Mouse (Mus musculus) megakaryocyte progenitor cell, adult 5-6 weeks (primary cell): ENCODE measurements around the gene Rassf6. TPM values are rescaled to one million over a fixed set of nuclear protein-coding genes. Genes with fewer than 3 reads are reported as not detected.
A peak's percentile ranks its signal among the peaks of the same experiment; 100 is the strongest.

Source experiments
- ATAC-seq: replicated peaks from 2 replicates; pipeline ENCODE4 v1.8.0; 2016; ENCODE audit warnings: mild to moderate bottlenecking, moderate TSS enrichment, inconsistent platforms; ENCODE audit not compliant: poor library complexity
- total RNA-seq, 2 experiments: library from RNA; stranded (forward) in 1 of 2; stranded (reverse) in 1 of 2; fragments of 157-497, 149-512 nt in 1 of 2; fragments of 200-1000 nt in 1 of 2; gene quantifications; 2 replicates each; pipeline versions ENCODE4 v1.2.3 to v1.2.4; 2015 to 2017

Gene Rassf6
- total RNA-seq (2015), result 0.52 TPM in 1 of 2 replicates, not detected in the other
- total RNA-seq (2017), result not detected in 2 replicates

DNA sequence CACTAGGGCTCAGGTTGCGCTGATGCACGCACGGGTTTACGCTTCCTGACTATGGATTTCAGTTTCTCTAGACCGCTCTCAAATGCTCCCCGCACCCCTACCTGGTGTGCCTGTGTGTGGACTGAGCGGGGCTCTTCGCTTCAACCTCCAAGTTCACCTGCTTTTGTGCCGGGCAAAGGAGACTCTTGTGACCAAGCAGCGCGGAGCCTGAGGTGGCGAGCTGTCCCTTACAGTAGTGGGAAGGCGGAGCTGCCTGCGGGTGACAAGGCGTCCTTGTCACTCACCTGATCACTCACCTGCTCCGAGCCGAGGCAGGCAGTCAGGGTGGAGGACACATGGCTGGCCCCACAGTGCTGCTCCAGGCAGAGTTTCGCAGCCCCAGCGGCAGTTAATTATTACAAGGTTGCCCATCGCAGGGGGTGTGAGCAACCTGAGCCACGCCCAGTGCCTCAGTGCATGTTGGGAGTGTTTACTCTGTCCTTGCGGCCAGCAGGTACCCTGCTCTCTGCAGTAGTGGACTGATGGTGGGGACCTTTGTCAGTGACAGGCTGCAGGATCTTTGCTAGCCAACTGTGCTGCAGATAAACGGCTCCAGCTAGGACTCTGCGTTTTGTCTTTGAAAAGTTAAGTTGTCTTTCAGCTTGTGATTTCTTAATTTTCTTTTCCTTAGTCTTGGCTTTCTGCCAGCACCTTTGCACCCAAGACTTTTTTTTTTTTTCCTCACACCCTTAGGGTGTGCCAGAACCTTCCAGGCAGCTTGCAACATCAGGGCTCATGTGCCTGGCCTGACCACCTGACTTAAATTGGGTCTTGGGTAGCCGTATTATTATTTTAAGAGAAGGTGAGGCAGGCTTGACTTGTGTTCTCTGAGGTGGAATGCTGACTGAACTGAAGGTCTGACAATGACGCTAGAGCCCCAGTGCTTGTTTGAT, at the start of gene Rassf6:
Rassf6 (minus strand) TSS at position 372 of the 932 bp plus-strand sequence.
- ATAC-seq, result peak; percentile 92

DNA sequence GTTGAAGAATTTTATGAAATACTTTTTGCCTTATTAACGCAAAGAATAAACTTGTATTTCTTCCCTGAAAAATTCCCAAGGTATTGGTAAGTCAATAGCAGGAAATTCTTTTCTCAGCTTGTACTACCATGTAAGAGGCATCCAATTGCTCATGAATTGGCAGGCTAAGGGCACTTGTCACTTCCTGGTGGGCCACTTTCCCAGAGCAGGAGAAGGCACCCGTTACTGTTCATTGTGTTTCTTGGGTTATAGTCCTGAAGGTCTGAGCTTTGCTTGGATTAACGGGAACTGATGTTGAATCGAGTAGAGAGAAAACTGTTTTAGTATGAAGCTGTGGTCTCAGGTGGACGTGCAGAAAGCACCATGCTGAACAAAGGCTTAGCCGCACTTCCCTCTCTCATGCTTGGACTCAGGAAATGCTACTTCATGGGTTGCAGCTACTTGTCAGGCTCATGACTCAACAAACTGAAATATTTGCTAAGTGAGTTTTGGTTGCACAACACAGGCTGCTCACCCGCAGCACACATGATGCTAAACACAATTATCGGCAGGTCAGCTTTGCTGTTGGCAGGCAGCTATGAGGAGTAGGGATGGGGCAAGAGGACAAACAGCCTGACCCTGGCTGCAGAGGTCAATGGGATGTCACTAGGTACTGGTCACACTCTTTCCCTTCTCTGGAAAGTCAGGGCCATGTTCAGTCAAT, 49.1 kb upstream of the Rassf6 start:
- ATAC-seq, result peak; percentile 91

- ATAC-seq, result no peak
These were observed 47.5 kb upstream of the Rassf6 start for GRCm38 (mm10) chr5:90687913-90688312.

GRCm38 (mm10) chr5:90684994-90685393, 44.5 kb upstream of the Rassf6 start:
- no peak for ATAC-seq

DNA sequence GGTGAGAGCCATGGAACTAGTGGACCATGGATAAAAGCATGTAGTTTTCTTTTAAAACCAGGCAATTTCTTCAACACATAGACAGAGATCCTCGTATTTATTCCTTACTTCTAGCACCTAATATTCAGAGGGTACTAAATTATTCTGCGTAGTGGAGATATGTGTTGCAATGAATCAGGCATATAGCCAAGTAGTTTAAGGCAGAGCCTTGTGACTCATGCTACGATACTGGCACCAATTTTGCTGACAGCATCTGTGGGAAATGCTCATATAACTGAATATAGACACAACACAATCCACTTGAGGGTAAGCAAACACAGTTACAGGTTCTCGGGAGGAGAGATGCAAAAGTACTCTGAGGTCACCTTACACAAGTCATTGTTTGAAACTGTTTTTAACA, 41.4 kb upstream of the Rassf6 start:
- no peak for ATAC-seq

DNA sequence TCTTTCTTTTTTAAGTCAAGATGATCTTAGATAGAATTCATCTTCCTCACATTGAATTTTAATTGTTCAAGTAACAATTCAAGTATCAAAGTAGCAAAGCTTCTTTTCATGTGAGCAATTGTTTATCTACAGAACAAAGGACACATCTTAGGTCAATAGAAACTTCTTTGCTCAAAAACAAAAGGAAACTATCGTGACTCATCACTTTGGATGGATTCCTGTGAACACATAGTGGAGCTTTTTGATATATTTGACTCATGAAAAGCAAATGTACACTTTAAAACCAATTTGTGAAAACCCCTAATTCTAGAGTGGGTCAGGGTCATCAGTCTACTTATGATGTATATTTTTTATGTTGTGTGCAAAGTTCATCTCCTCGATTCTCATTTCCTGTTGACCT, 37.1 kb upstream of the Rassf6 start:
- no peak for ATAC-seq

- no peak for ATAC-seq
These were observed 21.4 kb upstream of the Rassf6 start for GRCm38 (mm10) chr5:90661852-90662251.

DNA sequence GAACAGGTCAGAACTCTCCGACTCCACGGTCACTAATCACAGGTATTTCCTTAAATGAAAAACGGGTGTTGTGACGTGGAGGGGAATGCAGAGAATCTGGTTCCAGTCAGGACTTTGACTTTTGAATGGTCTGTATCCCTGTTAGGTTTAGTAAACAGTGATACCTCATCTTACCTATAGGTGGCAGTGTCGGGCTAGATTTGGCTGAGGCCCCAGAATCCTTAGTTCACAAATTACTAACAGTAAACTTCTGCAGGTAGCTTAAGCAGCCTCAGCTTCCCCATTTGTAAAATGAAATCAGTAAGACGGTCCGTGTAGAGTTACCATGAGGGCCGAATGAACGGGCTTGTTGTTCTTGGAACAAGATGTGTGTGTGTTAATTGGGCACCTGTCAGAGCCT, 21.0 kb upstream of the Rassf6 start:
- ATAC-seq, result peak; percentile 97

DNA sequence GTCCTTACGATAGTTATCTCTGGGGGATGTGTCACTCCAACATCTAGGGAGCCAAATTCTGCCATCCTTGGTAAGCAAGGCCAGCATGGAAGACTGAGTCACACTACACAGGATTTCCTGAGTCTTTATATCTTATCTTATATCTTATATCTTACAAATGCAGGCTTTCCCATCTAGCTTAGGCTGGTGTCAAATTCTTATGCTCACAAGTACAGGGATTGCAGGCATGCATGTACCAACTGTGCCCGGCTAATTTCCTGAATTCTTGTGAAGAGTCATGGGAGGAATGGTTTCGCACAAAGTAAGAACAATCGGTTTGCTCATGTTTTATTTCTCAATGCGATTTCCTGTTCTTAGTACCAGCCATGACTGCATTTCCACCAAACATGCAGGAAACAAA, 20.0 kb upstream of the Rassf6 start:
- no peak for ATAC-seq

DNA sequence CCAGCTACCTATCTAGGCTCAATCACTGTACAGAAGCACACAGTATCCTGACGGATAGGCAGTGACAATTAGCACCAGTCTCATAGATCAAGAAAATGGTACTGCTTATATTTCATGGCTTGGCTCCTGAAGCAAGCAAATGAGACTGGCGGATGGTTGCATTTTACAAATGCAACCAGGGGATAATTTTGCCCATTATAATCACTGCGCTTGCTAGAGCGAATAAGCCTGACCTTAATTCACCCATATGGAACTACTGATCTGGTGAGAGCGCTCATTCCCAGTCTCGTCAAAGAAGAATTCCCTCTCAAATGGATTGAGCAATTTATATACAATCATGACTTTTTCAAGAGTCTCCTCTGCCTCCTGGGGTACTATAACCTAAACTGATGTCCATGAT, 16.2 kb upstream of the Rassf6 start:
- ATAC-seq, result no peak

GRCm38 (mm10) chr5:90655891-90656290, 15.4 kb upstream of the Rassf6 start:
- ATAC-seq, result no peak

DNA sequence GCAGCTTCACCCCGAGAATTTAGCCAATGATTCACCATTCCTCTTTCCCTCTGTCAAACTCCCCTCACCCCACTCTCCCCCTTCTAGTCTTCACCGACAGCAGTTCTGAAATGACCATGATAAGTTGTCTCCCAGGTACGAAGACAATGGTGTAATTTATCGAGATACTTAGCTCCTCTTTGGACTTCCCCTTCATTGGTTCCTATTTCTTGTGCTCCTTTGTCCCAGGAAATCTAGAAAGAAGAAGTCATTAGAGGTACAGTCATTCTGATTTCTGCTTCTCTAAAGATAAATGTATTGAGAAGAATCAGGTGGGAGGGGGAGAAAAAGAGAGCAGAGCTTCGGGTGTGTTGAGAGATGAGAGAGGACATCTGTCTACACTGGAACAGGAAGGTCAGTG, 14.3 kb upstream of the Rassf6 start:
- peak; percentile 54; the same call in 1 of the 2 replicates for ATAC-seq

GRCm38 (mm10) chr5:90652724-90653123, 12.3 kb upstream of the Rassf6 start:
- peak; percentile 91 for ATAC-seq

DNA sequence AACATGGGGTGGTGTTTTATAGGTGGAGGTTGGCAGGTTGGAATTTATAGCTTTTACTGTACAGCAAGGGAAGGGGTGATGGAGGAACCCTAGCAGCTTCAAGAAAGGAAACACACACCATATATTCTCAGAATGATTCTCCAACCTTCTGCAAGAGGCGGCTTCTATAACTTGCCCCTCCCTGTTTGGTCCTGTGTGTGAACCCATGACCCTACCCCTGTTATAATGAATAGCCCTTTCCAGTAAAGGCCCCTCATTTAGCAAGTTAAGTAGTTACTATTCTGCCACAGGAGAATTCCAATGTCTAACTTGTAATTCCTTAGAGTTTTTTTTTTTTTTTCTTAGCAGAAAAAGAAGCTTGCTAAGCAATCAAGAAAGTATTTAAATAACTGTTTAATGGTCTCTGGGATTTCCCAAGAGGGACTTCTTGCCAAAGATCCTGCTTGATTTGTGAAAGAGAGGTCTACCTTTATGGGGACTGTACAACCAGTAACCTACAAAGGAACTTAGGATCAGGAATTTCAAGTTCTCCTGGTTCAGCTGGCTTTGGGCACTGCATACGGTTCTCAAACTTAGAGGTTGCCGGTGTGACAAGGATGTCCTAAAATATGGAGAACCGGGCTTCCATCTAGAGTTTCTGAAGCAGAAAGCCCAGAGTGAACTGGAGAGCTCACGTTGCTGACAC, 10.2 kb upstream of the Rassf6 start:
- ATAC-seq, result no peak

DNA sequence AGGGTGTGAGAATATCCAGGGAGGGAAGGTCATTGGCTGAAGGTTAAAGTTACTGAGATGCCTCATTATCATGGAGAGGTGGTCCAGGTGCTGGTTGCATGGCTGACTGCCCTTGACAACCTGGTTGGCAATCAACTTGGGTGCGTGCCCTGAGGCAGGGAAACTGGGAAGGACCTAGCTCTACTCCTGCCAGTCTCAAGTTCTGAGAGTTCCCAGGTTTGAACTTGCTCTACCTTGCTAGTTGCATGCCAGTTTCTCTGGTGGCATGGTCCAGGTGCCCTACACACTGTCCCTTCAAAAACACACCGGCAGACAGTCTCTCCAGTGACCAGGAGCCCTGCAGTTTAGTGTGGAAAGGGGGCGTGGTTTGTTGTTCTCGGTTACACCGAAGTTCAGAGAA, 7.0 kb upstream of the Rassf6 start:
- ATAC-seq, result no peak

DNA sequence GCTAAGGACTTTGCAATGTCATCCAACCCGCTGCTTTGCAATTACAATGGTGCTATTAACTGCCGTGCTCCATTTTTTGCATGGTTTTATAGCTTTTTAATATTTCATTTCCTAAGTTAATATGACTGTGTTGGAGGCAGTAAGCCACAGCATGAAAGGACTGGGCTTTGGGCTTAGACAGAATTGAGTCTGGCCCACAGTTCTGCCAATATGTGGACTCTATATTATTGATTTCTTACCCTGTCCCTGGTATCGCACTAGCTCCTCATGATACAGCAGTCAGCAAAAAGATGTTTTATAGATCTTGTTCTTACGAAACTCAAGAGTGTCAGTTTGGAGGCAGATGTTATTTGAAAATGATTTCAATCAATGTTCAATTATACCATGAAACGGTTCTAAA, 5.9 kb upstream of the Rassf6 start:
- ATAC-seq, result no peak

GRCm38 (mm10) chr5:90645579-90645978, 5.1 kb upstream of the Rassf6 start:
- no peak for ATAC-seq

GRCm38 (mm10) chr5:90641218-90641610, 757 bp upstream of the Rassf6 start:
- ATAC-seq, result no peak

DNA sequence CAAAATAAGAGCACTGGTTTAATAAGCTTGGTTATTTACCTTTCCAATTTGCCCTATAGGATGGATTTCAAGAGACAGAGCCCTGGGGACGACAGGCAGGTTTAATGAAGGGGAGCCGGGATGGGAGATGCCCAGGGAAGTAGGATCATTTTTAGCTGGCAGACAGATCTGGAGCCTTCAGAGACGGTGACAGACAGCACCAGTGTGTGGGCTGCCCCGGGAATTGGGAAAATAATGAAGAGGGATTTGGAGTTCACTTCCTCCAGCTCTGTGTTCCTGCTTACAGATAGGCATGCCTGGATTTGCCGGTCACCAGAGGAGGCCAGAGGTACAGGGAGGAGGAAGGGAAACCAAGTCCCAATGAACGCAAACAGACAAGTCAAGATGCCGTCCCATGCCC, 5.6 kb downstream of the Rassf6 start:
- ATAC-seq, result no peak

- ATAC-seq, result no peak
These were observed 11.9 kb downstream of the Rassf6 start for GRCm38 (mm10) chr5:90628530-90628929.

GRCm38 (mm10) chr5:90628011-90628410, 12.4 kb downstream of the Rassf6 start:
- no peak for ATAC-seq
